Mouse (Mus musculus) heart, postnatal 25 days (tissue): ENCODE results near the gene 1700029H14Rik. TPM values are rescaled to one million over a fixed set of nuclear protein-coding genes. Genes with fewer than 3 reads are reported as not detected.

Source experiments
- DNase-seq: peaks from one replicate; pipeline ENCODE4 v3.0.0; 2022; ENCODE audit warnings: low spot score
- intact Hi-C: fragments of 180-260 bp; cut with DNase I; formaldehyde crosslinking; loops from one replicate; pipeline ENCODE4 v1.15.1; 2025
- total RNA-seq, 2 experiments: library from RNA; stranded (reverse); gene quantifications; 2 replicates each; pipeline ENCODE4 v1.2.3; 2021

Gene 1700029H14Rik
- not detected for total RNA-seq

GRCm38 (mm10) chr8:13562118-13562517 is at the start of gene 1700029H14Rik:
Gene 1700029H14Rik (minus strand): TSS chr8:13562461.
- no peak for DNase-seq
- intact Hi-C loops, result no loop called here

- no peak for DNase-seq
- intact Hi-C loops, result no loop called here
Measured at GRCm38 (mm10) chr8:13611702-13612101, 49.4 kb upstream of the 1700029H14Rik start.

- no peak for DNase-seq
- intact Hi-C loops, result no loop called here
Measured at GRCm38 (mm10) chr8:13609971-13610370, 47.7 kb upstream of the 1700029H14Rik start.

GRCm38 (mm10) chr8:13608946-13609345 is 46.7 kb upstream of the 1700029H14Rik start:
- intact Hi-C loops, result no loop called here
- no peak for DNase-seq

GRCm38 (mm10) chr8:13605920-13606480 is 43.7 kb upstream of the 1700029H14Rik start:
- no peak for DNase-seq
- intact Hi-C loops, result no loop called here

GRCm38 (mm10) chr8:13602621-13603020 is 40.4 kb upstream of the 1700029H14Rik start:
- no peak for DNase-seq

GRCm38 (mm10) chr8:13601166-13601565 is 38.9 kb upstream of the 1700029H14Rik start:
- DNase-seq, result no peak
- intact Hi-C loops, result loop anchor here (5.0 kb wide), 1 partner anchor 76 kb away; the partner anchor contains the start of gene Rasa3

More at GRCm38 (mm10) chr8:13602621-13603020, 40.4 kb upstream of the 1700029H14Rik start:
- intact Hi-C loops, result loop anchor here (5.0 kb wide), 1 partner anchor 75 kb away; the partner anchor contains the start of gene Rasa3

GRCm38 (mm10) chr8:13600716-13601115 is 38.5 kb upstream of the 1700029H14Rik start:
- DNase-seq, result no peak
- intact Hi-C loops, result loop anchor here (5.0 kb wide), 1 partner anchor 77 kb away; the partner anchor contains the start of gene Rasa3

GRCm38 (mm10) chr8:13600204-13600603 is 37.9 kb upstream of the 1700029H14Rik start:
- no peak for DNase-seq
- intact Hi-C loops, result loop anchor here (5.0 kb wide), 1 partner anchor 77 kb away; the partner anchor contains the start of gene Rasa3

GRCm38 (mm10) chr8:13597777-13598176 is 35.5 kb upstream of the 1700029H14Rik start:
- DNase-seq, result no peak
- intact Hi-C loops, result loop anchor here (5.0 kb wide), 1 partner anchor 130 kb away; no protein-coding TSS in a partner anchor

GRCm38 (mm10) chr8:13595861-13596260 is 33.6 kb upstream of the 1700029H14Rik start:
- intact Hi-C loops, result loop anchor here (5.0 kb wide), 1 partner anchor 131 kb away; no protein-coding TSS in a partner anchor

GRCm38 (mm10) chr8:13594884-13595323 is 32.6 kb upstream of the 1700029H14Rik start:
- intact Hi-C loops, result loop anchor here (5.0 kb wide), 1 partner anchor 132 kb away; no protein-coding TSS in a partner anchor
- peak; percentile 49 for DNase-seq

More at GRCm38 (mm10) chr8:13595861-13596260, 33.6 kb upstream of the 1700029H14Rik start:
- no peak for DNase-seq

- no peak for DNase-seq
- intact Hi-C loops, result no loop called here
Measured at GRCm38 (mm10) chr8:13593340-13593739, 31.1 kb upstream of the 1700029H14Rik start.

- intact Hi-C loops, result no loop called here
- no peak for DNase-seq
Measured at GRCm38 (mm10) chr8:13591246-13591645, 29.0 kb upstream of the 1700029H14Rik start.

- intact Hi-C loops, result no loop called here
- DNase-seq, result no peak
Measured at GRCm38 (mm10) chr8:13589071-13589470, 26.8 kb upstream of the 1700029H14Rik start.

- intact Hi-C loops, result no loop called here
Measured at GRCm38 (mm10) chr8:13584652-13585051, 22.4 kb upstream of the 1700029H14Rik start.

GRCm38 (mm10) chr8:13577869-13578268 is 15.6 kb upstream of the 1700029H14Rik start:
- intact Hi-C loops, result no loop called here
- DNase-seq, result no peak

More at GRCm38 (mm10) chr8:13584652-13585051, 22.4 kb upstream of the 1700029H14Rik start:
- DNase-seq, result no peak

GRCm38 (mm10) chr8:13571999-13572398 is 9.7 kb upstream of the 1700029H14Rik start:
- DNase-seq, result no peak
- intact Hi-C loops, result no loop called here

GRCm38 (mm10) chr8:13557526-13557925 is 4.7 kb downstream of the 1700029H14Rik start:
- intact Hi-C loops, result no loop called here
- DNase-seq, result no peak

GRCm38 (mm10) chr8:13551574-13551830 is 10.8 kb downstream of the 1700029H14Rik start:
- intact Hi-C loops, result loop anchor here (1.0 to 5.0 kb wide), 3 partner anchors 121 to 202 kb away; no protein-coding TSS in a partner anchor
- no peak for DNase-seq
